Mouse (Mus musculus): ENCODE measurements around the gene Ndufa13.

DNA sequence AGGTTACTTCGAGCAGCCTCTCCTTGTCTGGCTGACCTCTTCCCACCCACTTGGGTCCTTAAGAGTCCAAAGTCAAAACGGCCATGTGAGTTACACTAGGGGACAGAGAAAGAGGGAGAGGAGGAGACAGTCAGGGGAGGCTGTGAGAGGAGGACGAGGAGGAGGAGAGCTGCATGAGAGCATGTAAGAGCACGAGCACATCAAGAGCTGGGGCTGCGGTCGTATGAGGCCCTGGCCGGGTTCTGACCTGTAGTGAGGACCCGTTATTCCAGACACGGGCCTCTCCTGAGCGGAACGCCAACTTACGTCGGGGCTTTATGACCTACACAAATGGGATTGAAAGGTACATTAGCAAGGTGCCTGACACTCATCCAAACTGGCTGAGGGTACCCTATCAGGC, 9.6 kb upstream of the Ndufa13 start:
- TF ChIP-seq CTCF (IDR thresholded peaks at IDR 0.05; ENCODE audit: low read depth) (no peak), EP300 (optimal IDR thresholded peaks at IDR 0.05) (no peak)

All from stomach, postnatal 0 days (tissue).